Mouse (Mus musculus) heart, postnatal 25 days (tissue): ENCODE results near the gene Cramp1l. TPM values are rescaled to one million over a fixed set of nuclear protein-coding genes. Genes with fewer than 3 reads are reported as not detected.

Experiments used
- total RNA-seq, 2 experiments: library from RNA; stranded (reverse); gene quantifications; 2 replicates each; pipeline ENCODE4 v1.2.3; 2021

Gene Cramp1l
- total RNA-seq, 2 experiments from 2014 or later: 10.8 to 13.3 TPM

Other genes with a start within 250 kb of the Cramp1l start
- gene Meiob, start 211.5 kb downstream of the Cramp1l start, total RNA-seq: not detected
- 100 to 1,000 TPM in 1 of 2 experiments, 10 to 100 TPM in 1; 97.1 to 108 TPM for gene Hagh, start 175.6 kb downstream of the Cramp1l start, total RNA-seq
- 10 to 100 TPM; 88.1 to 88.6 TPM for gene Fahd1, start 165.4 kb downstream of the Cramp1l start, total RNA-seq
- 1 to 10 TPM; 6.9 TPM for gene Igfals, start 149.8 kb downstream of the Cramp1l start, total RNA-seq
- gene Nubp2, start 129.4 kb downstream of the Cramp1l start, total RNA-seq: 10 to 100 TPM; 18.2 to 19.4 TPM
- gene Spsb3, start 129.1 kb downstream of the Cramp1l start, total RNA-seq: 10 to 100 TPM; 33.4 to 36.3 TPM
- gene Eme2, start 120.7 kb downstream of the Cramp1l start, total RNA-seq: 10 to 100 TPM; 17.8 to 19.9 TPM
- gene Mrps34, start 120.7 kb downstream of the Cramp1l start, total RNA-seq: 100 to 1,000 TPM; 110 to 111 TPM
- gene Nme3, start 119.3 kb downstream of the Cramp1l start, total RNA-seq: 10 to 100 TPM; 33.9 to 35.6 TPM
- 10 to 100 TPM; 65.1 to 70.2 TPM for gene Mapk8ip3, start 78.8 kb downstream of the Cramp1l start, total RNA-seq
- gene Jpt2, start 55.1 kb downstream of the Cramp1l start, total RNA-seq: 1 to 10 TPM; 8.4 to 8.6 TPM
- 1 to 10 TPM; 4.9 to 6.6 TPM for gene Ift140, start 297 bp upstream of the Cramp1l start, total RNA-seq
- gene Tmem204, start 67.8 kb upstream of the Cramp1l start, total RNA-seq: 10 to 100 TPM; 34.5 to 41.7 TPM
- 10 to 100 TPM; 10.8 to 12.2 TPM for gene Telo2, start 100.2 kb upstream of the Cramp1l start, total RNA-seq
- 1 to 10 TPM; 3.7 to 6.7 TPM for gene Ptx4, start 105.0 kb upstream of the Cramp1l start, total RNA-seq
- 10 to 100 TPM; 25.5 to 27.5 TPM for gene Clcn7, start 117.6 kb upstream of the Cramp1l start, total RNA-seq
- gene Ccdc154, start 146.7 kb upstream of the Cramp1l start, total RNA-seq: not detected
- gene Gm38655, start 159.7 kb upstream of the Cramp1l start, total RNA-seq: not detected
- 10 to 100 TPM; 22.1 to 23.2 TPM for gene BC003965, start 168.8 kb upstream of the Cramp1l start, total RNA-seq
- gene Unkl, start 172.6 kb upstream of the Cramp1l start, total RNA-seq: 1 to 10 TPM; 8.4 to 9.6 TPM
- 10 to 100 TPM; 10.8 to 12.3 TPM for gene Gnptg, start 224.3 kb upstream of the Cramp1l start, total RNA-seq
- 1 to 10 TPM; 7.4 to 8.7 TPM for gene Tsr3, start 224.4 kb upstream of the Cramp1l start, total RNA-seq
- under 1 TPM; 0.55 to 0.61 TPM for gene Baiap3, start 240.6 kb upstream of the Cramp1l start, total RNA-seq